In genomic region chr16:43430030-43430429, GRCm38 (mm10) we compare ENCODE assay signal across 24 mouse cellular contexts.
DNase-seq lines count a peak whose midpoint lies in the region; ATAC-seq and TF ChIP-seq lines count a peak whose summit lies in the region.
"Had no signal": no experiment of that assay in that cellular context is flagged by ENCODE, and none has a peak within 500 bp of the region (broad histone marks: within the 10 kb centered on the region; RNA-seq: fewer than 3 reads in every experiment).

No protein-coding gene starts in this region.

- no peak for TF ChIP-seq RAD21 in CH12.LX (IDR thresholded peaks at IDR 0.05; ENCODE audit: low read depth, low read length)

- 65% methylated on average over 4 of the region's 4 CpGs for WGBS in heart, embryonic 12.5 days

- no peaks in the 10 kb centered on the region for H3K27me3 ChIP-seq in heart, embryonic 12.5 days (replicated peaks)
- no peaks in the 10 kb centered on the region for H3K27me3 ChIP-seq in CH12.LX (replicated peaks)
- H3K27me3 ChIP-seq: embryonic facial prominence, embryonic 12.5 days; forebrain, embryonic 12.5 days had no signal

- dilution Hi-C loops in CH12.LX (cut with MboI; ENCODE audit: extremely low pct_ligation_motif_present, extremely low pct_unique_long_range_greater_than_20kb, low sequenced_read_pairs), result no loop called here

- no peak overlapping the region for H3K9ac ChIP-seq in heart, embryonic 12.5 days
- H3K9ac ChIP-seq in CH12.LX (ENCODE audit: insufficient read depth, low read depth), result no peak overlapping the region
- H3K9ac ChIP-seq: embryonic facial prominence, embryonic 12.5 days; forebrain, embryonic 12.5 days had no signal

- peaks cover 33% of the 10 kb centered on the region for H3K79me2 ChIP-seq in CH12.LX (replicated peaks; ENCODE audit: control insufficient read depth, extremely low read depth, insufficient read depth, poor library complexity, severe bottlenecking)

- H3K36me3 ChIP-seq in heart, embryonic 12.5 days, result no peaks in the 10 kb centered on the region
- peaks cover 0 to 2% of the 10 kb centered on the region in 2 experiments for H3K36me3 ChIP-seq in CH12.LX (replicated peaks in 1 of 2; ENCODE audit: control insufficient read depth in 1 of 2, insufficient read depth in 1 of 2, low read length in 1 of 2)
- H3K36me3 ChIP-seq: embryonic facial prominence, embryonic 10.5 days; embryonic facial prominence, embryonic 12.5 days; forebrain, embryonic 10.5 days; forebrain, embryonic 12.5 days had no signal

- in situ Hi-C loops in CH12.LX (cut with MboI; ENCODE audit: low pct_ligation_motif_present, low pct_unique_long_range_greater_than_20kb, low sequenced_read_pairs), result no loop called here

- ATAC-seq in heart, embryonic 12.5 days (ENCODE audit: insufficient number of reproducible peaks, low FRiP score), result no peak
- no peak for ATAC-seq in erythroid progenitor cell, adult 5-6 weeks (replicated peaks; ENCODE audit: low FRiP score, poor library complexity, severe bottlenecking)
- ATAC-seq: CD4-positive, CD25-positive, alpha-beta regulatory T cell, adult 4 months; forebrain, embryonic 14.5 days; forebrain, embryonic 16.5 days had no signal

- no peak for TF ChIP-seq EP300 in CH12.LX (IDR thresholded peaks at IDR 0.05; ENCODE audit: low read length)

- no peak for TF ChIP-seq POLR2A in CH12.LX (IDR thresholded peaks at IDR 0.05; ENCODE audit: low read depth, low read length)

- intact Hi-C loops in gastrocnemius, adult 2 months (cut with DNase I), result loop anchor here (5.0 kb wide), 1 partner anchor 33 kb away; no protein-coding TSS in a partner anchor
- intact Hi-C loops in gastrocnemius, postnatal 14 days (cut with DNase I; ENCODE audit: low total_unique reads), result no loop called here

- no peak overlapping the region for H3K4me2 ChIP-seq in heart, embryonic 12.5 days
- H3K4me2 ChIP-seq in CH12.LX (ENCODE audit: insufficient read depth, low read depth, poor library complexity, severe bottlenecking), result peak overlapping the region; percentile 10
- H3K4me2 ChIP-seq: embryonic facial prominence, embryonic 12.5 days; forebrain, embryonic 12.5 days had no signal

- TF ChIP-seq CTCF in gastrocnemius, adult 2 months (IDR thresholded peaks at IDR 0.05), result no peak
- no peak for TF ChIP-seq CTCF in CH12.LX (conservative IDR thresholded peaks at IDR 0.05 in 1 of 2, IDR thresholded peaks at IDR 0.05 in 1 of 2; ENCODE audit: low read depth in 2 of 2, low read length in 2 of 2)

- H3K9me3 ChIP-seq in heart, embryonic 12.5 days (replicated peaks), result no peaks in the 10 kb centered on the region
- H3K9me3 ChIP-seq in CH12.LX (replicated peaks; ENCODE audit: low read length), result no peaks in the 10 kb centered on the region
- H3K9me3 ChIP-seq: embryonic facial prominence, embryonic 10.5 days; embryonic facial prominence, embryonic 12.5 days; forebrain, embryonic 10.5 days; forebrain, embryonic 12.5 days had no signal

- peak overlapping the region; percentile 41 for H3K27ac ChIP-seq in gastrocnemius, adult 2 months
- H3K27ac ChIP-seq in heart, embryonic 12.5 days (ENCODE audit: poor library complexity, severe bottlenecking), result no peak overlapping the region
- H3K27ac ChIP-seq in CH12.LX (ENCODE audit: insufficient read depth, low read depth), result peak overlapping the region; percentile 40
- H3K27ac ChIP-seq: embryonic facial prominence, embryonic 10.5 days; embryonic facial prominence, embryonic 12.5 days; forebrain, embryonic 10.5 days; forebrain, embryonic 12.5 days had no signal

- peaks cover 13% of the 10 kb centered on the region for H3K4me1 ChIP-seq in heart, embryonic 12.5 days (replicated peaks)
- H3K4me1 ChIP-seq in CH12.LX (ENCODE audit: control insufficient read depth in 1 of 2, insufficient read depth in 2 of 2), result peaks cover 15 to 49% of the 10 kb centered on the region in 2 experiments
- H3K4me1 ChIP-seq: embryonic facial prominence, embryonic 10.5 days; embryonic facial prominence, embryonic 12.5 days; forebrain, embryonic 10.5 days; forebrain, embryonic 12.5 days had no signal

- DNase-seq in gastrocnemius, adult 2 months, result no peak
- no peak for DNase-seq in gastrocnemius, postnatal 14 days
- peak; percentile 31 for DNase-seq in heart, adult 8-10 months (ENCODE audit: low spot score)
- DNase-seq in CH12.LX (ENCODE audit: extremely low read depth), result no peak
- DNase-seq in brain, adult 2 months (ENCODE audit: low read depth, low spot score), result peak; percentile 10
- DNase-seq: adrenal gland, adult 8-10 months; adrenal gland, postnatal 14 days; adrenal gland, postnatal 36 days; B cell, adult 2 months; cerebellum, adult 11 months; cerebellum, adult 18-20 months; cerebellum, adult 8-10 months; cerebellum, adult 9-11 months; cerebellum, postnatal 14 days; cerebellum, postnatal 36 days had no signal

- no peak overlapping the region for H3K4me3 ChIP-seq in gastrocnemius, adult 2 months
- H3K4me3 ChIP-seq in heart, embryonic 12.5 days, result no peak overlapping the region
- no peak overlapping the region for H3K4me3 ChIP-seq in CH12.LX (replicated peaks in 1 of 3; ENCODE audit: low read depth in 2 of 3, low read length in 2 of 3, poor library complexity in 1 of 3)
- H3K4me3 ChIP-seq: embryonic facial prominence, embryonic 10.5 days; embryonic facial prominence, embryonic 12.5 days; forebrain, embryonic 10.5 days; forebrain, embryonic 12.5 days had no signal

TF ChIP-seq in CH12.LX, 34 proteins besides CTCF, POLR2A, EP300 and RAD21:
- TF ChIP-seq MAFK (IDR thresholded peaks at IDR 0.05; ENCODE audit: insufficient replicate concordance, low read length) (no peak), MEF2A (IDR thresholded peaks at IDR 0.05; ENCODE audit: borderline replicate concordance, low read depth, low read length) (no peak), ZMIZ1 (IDR thresholded peaks at IDR 0.05; ENCODE audit: low read depth, low read length) (no peak), MAX (IDR thresholded peaks at IDR 0.05; ENCODE audit: low read length) (peak; percentile 64), ELF1 (IDR thresholded peaks at IDR 0.05; ENCODE audit: low read depth, low read length) (no peak), MYC (IDR thresholded peaks at IDR 0.05; ENCODE audit: low read depth, low read length) (peak; percentile 81), IRF4 (IDR thresholded peaks at IDR 0.05; ENCODE audit: low read depth, low read length) (peak; percentile 12; the same call in 1 of the 2 replicates), ZC3H11A (IDR thresholded peaks at IDR 0.05; ENCODE audit: low read depth, low read length) (no peak), SIN3A (IDR thresholded peaks at IDR 0.05; ENCODE audit: low read length) (no peak), UBTF (IDR thresholded peaks at IDR 0.05; ENCODE audit: low read depth, low read length) (no peak), BHLHE40 (IDR thresholded peaks at IDR 0.05; ENCODE audit: low read depth, low read length) (0 out of 2 replicates have a peak, but pooled peaks have one; percentile 28), SMC3 (IDR thresholded peaks at IDR 0.05; ENCODE audit: low read depth, low read length) (no peak)

Comparison
In these comparisons a context has a peak if more than half of its experiments do, and no peak if none do; other contexts are left out.
1. DNase-seq: peak in heart, adult 8-10 months (single experiment) and brain, adult 2 months (single experiment); none in gastrocnemius, adult 2 months (single experiment), gastrocnemius, postnatal 14 days (single experiment) and CH12.LX (single experiment).